Mouse (Mus musculus): ENCODE data around the gene Pole4.

Pole4 gene

GRCm38 (mm10) chr6:82705221-82705620, at the start of gene Pole4:
Gene Pole4, minus strand, starts transcription at chr6:82705365.
- no peak for DNase-seq

GRCm38 (mm10) chr6:82754769-82755168, 49.6 kb upstream of the Pole4 start:
- no peak for DNase-seq

GRCm38 (mm10) chr6:82753638-82754361, 48.6 kb upstream of the Pole4 start:
- DNase-seq = no peak

- no peak for DNase-seq
Observed at GRCm38 (mm10) chr6:82753061-82753460, 47.9 kb upstream of the Pole4 start.

GRCm38 (mm10) chr6:82751791-82752190, 46.6 kb upstream of the Pole4 start:
- DNase-seq = no peak

GRCm38 (mm10) chr6:82751031-82751430, 45.9 kb upstream of the Pole4 start:
- DNase-seq = no peak

GRCm38 (mm10) chr6:82750063-82750462, 44.9 kb upstream of the Pole4 start:
- DNase-seq = no peak

GRCm38 (mm10) chr6:82748106-82748672, 43.0 kb upstream of the Pole4 start:
- no peak for DNase-seq

GRCm38 (mm10) chr6:82747085-82747484, 41.9 kb upstream of the Pole4 start:
- no peak for DNase-seq

- no peak for DNase-seq
Observed at GRCm38 (mm10) chr6:82744553-82744952, 39.4 kb upstream of the Pole4 start.

- no peak for DNase-seq
Observed at GRCm38 (mm10) chr6:82741518-82741880, 36.3 kb upstream of the Pole4 start.

GRCm38 (mm10) chr6:82740868-82741517, 35.8 kb upstream of the Pole4 start:
- no peak for DNase-seq

- peak; percentile 46 for DNase-seq
Observed at GRCm38 (mm10) chr6:82740269-82740668, 35.1 kb upstream of the Pole4 start.

- DNase-seq = no peak
Observed at GRCm38 (mm10) chr6:82737634-82738540, 32.7 kb upstream of the Pole4 start.

- peak; percentile 14 for DNase-seq
Observed at GRCm38 (mm10) chr6:82736626-82737600, 31.7 kb upstream of the Pole4 start.

GRCm38 (mm10) chr6:82735347-82735746, 30.2 kb upstream of the Pole4 start:
- DNase-seq = no peak

- no peak for DNase-seq
Observed at GRCm38 (mm10) chr6:82728635-82729034, 23.5 kb upstream of the Pole4 start.

- no peak for DNase-seq
Observed at GRCm38 (mm10) chr6:82727206-82727605, 22.0 kb upstream of the Pole4 start.

- DNase-seq = no peak
Observed at GRCm38 (mm10) chr6:82723321-82723720, 18.2 kb upstream of the Pole4 start.

- DNase-seq = no peak
Observed at GRCm38 (mm10) chr6:82716126-82716525, 11.0 kb upstream of the Pole4 start.

GRCm38 (mm10) chr6:82715653-82716052, 10.5 kb upstream of the Pole4 start:
- no peak for DNase-seq

- DNase-seq = no peak
Observed at GRCm38 (mm10) chr6:82715253-82715652, 10.1 kb upstream of the Pole4 start.
